Mouse (Mus musculus) liver, embryonic 14.5 days (tissue): ENCODE data around the gene Scn4b. TPM values are rescaled to one million over a fixed set of nuclear protein-coding genes. Genes with fewer than 3 reads are reported as not detected.

Experiments
- ATAC-seq: fragments of 200-750 bp; cut with Nextera tagmentation; 2 replicates; pipeline ENCODE4 v1.8.0; 2017; ENCODE audit warnings: moderate number of reproducible peaks, mild to moderate bottlenecking, moderate library complexity; ENCODE audit not compliant: insufficient read depth
- DNase-seq, 3 experiments: peaks; one replicate each; pipeline ENCODE4 v3.0.0-alpha.2; 2012 to 2013; ENCODE audit warnings: low read depth in 3 of 3, low spot score in 3 of 3
- H3K27ac ChIP-seq: fragments of 300-500 bp; sonication (generic); 2 replicates; pipeline ENCODE4 v1.5.1; 2014; ENCODE audit warnings: moderate library complexity, mild to moderate bottlenecking, control low read depth, inconsistent platforms
- H3K27me3 ChIP-seq: fragments of 300-500 bp; sonication (generic); 2 replicates; pipeline ENCODE4 v1.6.1; 2014; ENCODE audit warnings: mild to moderate bottlenecking, low read length, moderate library complexity; ENCODE audit not compliant: control insufficient read depth, insufficient read depth
- H3K36me3 ChIP-seq: fragments of 300-500 bp; sonication (generic); replicated peaks from 2 replicates; pipeline ENCODE4 v1.6.1; 2014; ENCODE audit warnings: low read depth; ENCODE audit not compliant: control insufficient read depth, insufficient read depth
- H3K4me1 ChIP-seq, 2 experiments: fragments of 200-500 bp in 1 of 2; fragments of 300-500 bp in 1 of 2; sonication (generic) in 1 of 2; replicated peaks; 2 replicates each; pipeline ENCODE4 v1.6.1; 2012 to 2014; ENCODE audit warnings: antibody characterized with exemption in 1 of 2, inconsistent platforms in 1 of 2, low read length in 1 of 2; ENCODE audit not compliant: control insufficient read depth in 2 of 2, insufficient read depth in 2 of 2
- H3K4me2 ChIP-seq: fragments of 300-500 bp; sonication (generic); 2 replicates; pipeline ENCODE4 v1.6.1; 2014; ENCODE audit warnings: low read depth, mild to moderate bottlenecking, control low read depth, moderate library complexity
- H3K4me3 ChIP-seq, 2 experiments: fragments of 200-500 bp in 1 of 2; fragments of 300-500 bp in 1 of 2; sonication (generic) in 1 of 2; 2 replicates each; pipeline ENCODE4 v1.5.1; 2012 to 2014; ENCODE audit warnings: low read depth in 2 of 2, low read length in 2 of 2, mild to moderate bottlenecking in 2 of 2, control low read depth in 1 of 2, inconsistent platforms in 1 of 2, moderate library complexity in 1 of 2; ENCODE audit not compliant: insufficient read depth in 1 of 2
- H3K9ac ChIP-seq: fragments of 300-500 bp; sonication (generic); replicated peaks from 2 replicates; pipeline ENCODE4 v1.6.1; 2014; ENCODE audit warnings: mild to moderate bottlenecking, control low read depth, moderate library complexity
- H3K9me3 ChIP-seq: fragments of 300-500 bp; sonication (generic); 2 replicates; pipeline ENCODE4 v1.6.1; 2016; ENCODE audit warnings: low read length, mixed read lengths; ENCODE audit not compliant: control insufficient read depth
- CTCF ChIP-seq: IDR thresholded peaks from 2 replicates; pipeline ENCODE4 v1.5.1; 2016; ENCODE audit warnings: antibody characterized with exemption, low read depth, control low read depth
- EP300 ChIP-seq: IDR thresholded peaks from 2 replicates; pipeline ENCODE4 v1.6.1; 2016; ENCODE audit warnings: antibody characterized with exemption, low read depth
- WGBS: fragments of 180-500 bp; shearing (Covaris S2); extraction: QIAGEN DNeasy Blood & Tissue Kit; methylation state at CpG from one replicate; pipeline ENCODE4 v1.1.7; 2014; ENCODE audit not compliant: insufficient replicate concordance; 5-methylcytosine and 5-hydroxymethylcytosine counted together
- polyA plus RNA-seq, 2 experiments: library from polyadenylated mRNA; depleted of rRNA in 1 of 2; stranded (reverse) in 1 of 2; unstranded in 1 of 2; fragments of >200 nt; fragmentation: Nextera tagmentation in 1 of 2; extraction: Ambion mirVana in 1 of 2; gene quantifications; 2 replicates each; pipeline versions ENCODE4 v1.2.1 to v1.2.3; 2012 to 2014

The Scn4b gene
- polyA plus RNA-seq (2012; rRNA removed) = 0.03 and 0.06 TPM in 2 replicates
- 0.01 TPM in 1 of 2 replicates, not detected in the other for polyA plus RNA-seq (2014; fragmentation: Nextera tagmentation; extraction: Ambion mirVana)

DNA sequence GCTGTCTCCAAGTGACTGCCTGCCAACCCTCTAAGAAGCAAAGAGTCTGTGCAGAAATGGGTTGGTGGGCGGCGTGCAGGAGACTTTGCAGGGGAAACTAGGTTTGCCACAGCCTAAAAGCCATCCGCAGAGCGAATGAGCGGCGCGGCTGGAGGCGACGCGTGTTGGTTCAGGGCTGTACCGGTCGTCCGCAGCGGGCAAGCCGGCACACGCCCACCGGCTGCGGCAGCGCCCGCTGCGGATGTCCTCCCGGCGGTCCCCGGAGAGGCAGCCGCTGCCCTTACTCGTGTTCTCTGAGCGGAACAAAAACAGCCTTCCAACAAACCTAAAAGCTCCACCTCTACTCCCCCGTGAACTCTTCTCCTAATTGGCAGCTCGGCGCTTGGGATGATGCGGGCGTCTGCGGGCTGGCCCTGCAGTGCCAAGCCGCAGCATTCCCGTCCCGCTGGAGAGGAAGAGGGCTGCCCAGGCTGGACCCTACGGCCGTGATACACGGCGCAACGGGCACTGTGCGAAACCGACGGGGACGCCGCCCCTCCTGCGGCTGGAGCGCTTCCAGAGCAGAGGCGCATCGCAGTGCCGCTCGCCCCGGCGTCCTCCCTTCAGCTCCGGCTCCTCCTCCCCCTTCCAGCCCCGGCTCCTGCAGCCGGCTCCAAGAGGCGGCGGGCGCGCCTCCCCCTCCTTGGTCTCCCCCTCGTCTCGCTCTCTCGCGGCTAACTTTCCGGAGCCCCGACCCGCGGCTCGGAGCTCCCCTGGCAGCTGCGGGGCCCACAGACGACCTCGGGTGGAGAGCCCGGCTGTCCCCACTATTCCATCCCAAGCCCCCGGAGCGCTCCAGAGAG is at the start of gene Scn4b:
TSS of gene Scn4b (plus strand) at position 205 of the 842 bp plus-strand sequence.
- H3K27me3 ChIP-seq = peaks cover 35% of the 10 kb centered on the region
- no peaks in the 10 kb centered on the region for H3K36me3 ChIP-seq
- H3K4me3 ChIP-seq = peak within 1 kb of the TSS; percentile 23 to 27
- H3K27ac ChIP-seq = no peak within 1 kb of the TSS
- no peak for DNase-seq
- H3K9ac ChIP-seq = no peak within 1 kb of the TSS
- no peak for ATAC-seq
- H3K4me1 ChIP-seq = peaks cover 0 to 2% of the 10 kb centered on the region in 2 experiments; a peak in 2 of 4 replicates
- TF ChIP-seq EP300 = no peak
- no peak for TF ChIP-seq CTCF
- no peaks in the 10 kb centered on the region for H3K9me3 ChIP-seq
- WGBS = 1% methylated on average over 76 of the region's 76 CpGs
- peak within 1 kb of the TSS; percentile 43 for H3K4me2 ChIP-seq

GRCm38 (mm10) chr9:45090811-45091210 is 47.4 kb upstream of the Scn4b start:
- 46% methylated on average over 3 of the region's 3 CpGs for WGBS
- Histone ChIP-seq H3K4me3 (no peak overlapping the region), H3K36me3 (no peaks in the 10 kb centered on the region), H3K9ac (no peak overlapping the region), H3K4me2 (no peak overlapping the region), H3K4me1 (no peaks in the 10 kb centered on the region), H3K9me3 (no peaks in the 10 kb centered on the region), H3K27me3 (no peaks in the 10 kb centered on the region), H3K27ac (no peak overlapping the region)
- ATAC-seq (no peak), DNase-seq (no peak)
- peak; percentile 36 for TF ChIP-seq CTCF
- no peak for TF ChIP-seq EP300

DNA sequence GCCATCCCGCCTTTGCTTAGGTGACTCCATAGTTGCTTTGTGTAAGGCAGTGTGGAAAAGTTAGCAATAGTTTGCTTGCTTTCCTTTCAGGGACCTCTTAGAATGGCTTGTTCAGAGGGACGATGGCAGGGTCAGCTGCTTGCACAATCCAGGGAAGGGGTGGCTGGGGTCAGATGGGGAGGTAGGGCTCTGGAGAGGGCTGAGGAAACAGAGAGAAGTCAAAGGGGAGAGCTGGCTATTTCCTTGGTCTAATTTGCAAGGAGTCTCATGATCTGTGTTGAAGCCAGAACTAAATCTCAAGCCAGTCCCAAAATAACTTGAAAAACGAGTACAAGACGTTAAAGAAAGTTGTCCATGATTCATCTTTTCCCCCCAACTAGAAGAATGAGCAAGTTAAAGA is 45.6 kb upstream of the Scn4b start:
- H3K4me1 ChIP-seq = no peaks in the 10 kb centered on the region
- no peaks in the 10 kb centered on the region for H3K27me3 ChIP-seq
- H3K9me3 ChIP-seq = no peaks in the 10 kb centered on the region
- no peak for ATAC-seq
- TF ChIP-seq EP300 = no peak
- TF ChIP-seq CTCF = no peak
- WGBS = 32% methylated on average over 4 of the region's 4 CpGs
- H3K4me3 ChIP-seq = no peak overlapping the region
- no peaks in the 10 kb centered on the region for H3K36me3 ChIP-seq
- no peak overlapping the region for H3K27ac ChIP-seq
- DNase-seq = no peak
- no peak overlapping the region for H3K9ac ChIP-seq
- H3K4me2 ChIP-seq = no peak overlapping the region

GRCm38 (mm10) chr9:45095149-45095937 is 42.9 kb upstream of the Scn4b start:
- no peaks in the 10 kb centered on the region for H3K27me3 ChIP-seq
- TF ChIP-seq CTCF (no peak), EP300 (no peak)
- ATAC-seq = no peak
- no peak overlapping the region for H3K9ac ChIP-seq
- H3K4me2 ChIP-seq = no peak overlapping the region
- no peak for DNase-seq
- 53% methylated on average over 6 of the region's 6 CpGs for WGBS
- H3K27ac ChIP-seq = no peak overlapping the region
- H3K4me3 ChIP-seq = no peak overlapping the region
- no peaks in the 10 kb centered on the region for H3K9me3 ChIP-seq
- no peaks in the 10 kb centered on the region for H3K36me3 ChIP-seq
- no peaks in the 10 kb centered on the region for H3K4me1 ChIP-seq

GRCm38 (mm10) chr9:45097877-45098276 is 40.3 kb upstream of the Scn4b start:
- WGBS = 60% methylated on average over 5 of the region's 5 CpGs
- Histone ChIP-seq H3K4me3 (no peak overlapping the region), H3K36me3 (no peaks in the 10 kb centered on the region), H3K27me3 (no peaks in the 10 kb centered on the region), H3K27ac (no peak overlapping the region), H3K4me1 (no peaks in the 10 kb centered on the region), H3K4me2 (no peak overlapping the region), H3K9ac (no peak overlapping the region), H3K9me3 (no peaks in the 10 kb centered on the region)
- ATAC-seq = no peak
- no peak for DNase-seq
- TF ChIP-seq EP300 (no peak), CTCF (no peak)
